Mouse (Mus musculus): Measurements from ENCODE around the gene Antxr2. TPM values are rescaled to one million over a fixed set of nuclear protein-coding genes. Genes with fewer than 3 reads are reported as not detected.

Antxr2 gene
- 10 to 100 TPM; 29.6 to 29.9 TPM for total RNA-seq (2021)
- long read RNA-seq, experiment 1, full-length matches to known transcripts, result 27 of 28 reads
- long read RNA-seq, experiment 1, partial matches to known transcripts, result 0 of 28 reads
- long read RNA-seq, experiment 1, other reads (novel, unspliced or antisense), result 1 of 28 reads
- long read RNA-seq, experiment 2, full-length matches to known transcripts, result 86 of 102 reads
- long read RNA-seq, experiment 2, partial matches to known transcripts, result 3 of 102 reads
- long read RNA-seq, experiment 2, other reads (novel, unspliced or antisense), result 13 of 102 reads

DNA sequence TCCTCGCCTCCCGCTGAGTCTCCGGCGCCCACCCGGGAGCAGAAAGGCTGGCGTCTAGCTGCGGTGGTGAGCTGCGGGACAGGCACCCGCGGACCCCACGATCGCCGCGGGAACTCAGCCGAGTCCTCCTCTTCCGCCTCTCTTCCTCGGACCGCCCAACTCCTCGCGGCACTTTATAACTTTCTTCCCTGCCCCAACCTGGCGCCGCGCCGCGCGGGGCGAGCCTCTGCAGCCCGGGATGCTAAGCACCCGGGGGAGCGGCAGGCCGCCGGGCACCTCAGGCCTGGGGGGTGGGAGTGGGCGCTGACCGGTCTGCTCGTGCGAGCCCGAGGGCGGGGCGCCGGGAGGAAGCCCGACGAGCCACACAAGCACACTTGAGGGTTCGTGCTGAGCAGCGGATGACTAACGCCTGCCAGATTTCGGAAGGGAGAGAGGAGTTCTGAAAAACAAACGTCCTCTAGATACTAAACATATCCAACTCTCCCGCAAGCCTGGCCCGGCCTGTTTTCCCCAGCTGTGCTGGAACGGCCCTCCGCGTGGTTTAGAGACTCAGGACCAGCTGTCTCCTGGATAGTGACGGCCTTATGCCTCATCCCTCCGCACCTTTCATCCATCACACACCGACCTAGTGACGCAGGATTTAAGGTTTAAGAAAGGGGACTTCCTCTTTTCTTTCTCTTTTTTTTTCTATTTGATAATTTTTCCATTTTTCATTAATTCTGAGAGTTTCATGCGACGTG lies at the start of gene Antxr2:
Gene Antxr2 (minus strand): TSS at position 142 of the 740 bp plus-strand sequence.
- peak in 1 of 2 experiments; percentile 29 for DNase-seq (ENCODE audit: low spot score in 2 of 2)

DNA sequence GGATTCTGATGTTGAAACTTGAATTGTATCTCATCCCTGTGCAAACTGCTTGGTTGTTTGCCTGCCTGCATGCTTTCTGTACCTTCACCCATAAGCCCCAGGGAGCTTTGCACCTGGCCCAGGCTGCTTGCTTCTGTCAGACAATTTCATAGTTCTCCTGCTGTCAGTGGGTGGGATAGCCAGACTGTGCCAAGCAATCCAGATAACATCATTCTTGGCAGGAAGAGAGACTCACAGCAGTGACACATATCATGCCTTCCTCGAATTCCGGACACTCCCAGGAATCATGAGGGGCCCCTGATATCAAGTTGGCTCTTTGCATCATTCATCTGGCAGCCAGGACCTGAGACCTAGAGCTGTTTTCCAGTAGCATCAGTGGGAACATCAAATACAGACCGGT lies 45.8 kb upstream of the Antxr2 start:
- no peak for DNase-seq (ENCODE audit: low spot score in 2 of 2)

DNA sequence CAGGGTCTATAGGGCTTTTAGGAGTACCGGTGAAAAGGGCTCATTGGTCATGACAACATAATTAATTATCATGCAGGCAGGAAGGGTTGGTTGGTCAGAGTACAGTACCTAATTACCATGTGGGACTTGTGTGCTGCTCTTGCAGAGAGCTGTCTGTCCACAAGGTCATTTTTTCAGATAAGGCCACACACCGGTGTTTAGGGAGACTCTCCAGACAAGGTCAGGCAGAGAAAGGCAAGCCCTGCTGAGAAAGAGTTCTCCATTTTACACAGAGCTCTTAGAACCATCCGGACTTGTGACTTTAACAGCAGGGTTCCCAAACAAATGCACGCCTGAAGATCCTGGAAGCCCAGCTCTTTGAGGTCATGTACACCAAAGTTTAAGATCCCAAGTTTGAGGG lies 38.3 kb upstream of the Antxr2 start:
- DNase-seq (ENCODE audit: low spot score in 2 of 2), result no peak

DNA sequence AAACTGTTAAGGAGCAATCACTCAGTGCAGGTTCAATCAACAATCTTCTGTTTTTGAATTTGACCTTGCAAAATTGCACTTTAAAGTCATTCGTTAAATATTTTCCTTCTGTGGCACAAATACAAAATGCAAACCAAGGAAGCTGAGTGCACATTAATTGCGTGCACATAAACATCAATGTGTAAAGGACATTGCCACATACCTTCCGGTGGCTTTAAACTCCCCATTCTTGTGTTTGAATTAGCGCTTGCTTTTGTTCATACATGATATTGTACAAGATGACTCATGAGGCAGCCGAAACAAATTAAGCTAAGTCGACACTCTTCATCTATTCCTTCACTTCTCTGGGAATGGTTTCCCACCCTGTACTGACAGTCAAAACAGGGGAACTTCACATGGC lies 24.4 kb upstream of the Antxr2 start:
- DNase-seq (ENCODE audit: low spot score in 2 of 2), result no peak

DNA sequence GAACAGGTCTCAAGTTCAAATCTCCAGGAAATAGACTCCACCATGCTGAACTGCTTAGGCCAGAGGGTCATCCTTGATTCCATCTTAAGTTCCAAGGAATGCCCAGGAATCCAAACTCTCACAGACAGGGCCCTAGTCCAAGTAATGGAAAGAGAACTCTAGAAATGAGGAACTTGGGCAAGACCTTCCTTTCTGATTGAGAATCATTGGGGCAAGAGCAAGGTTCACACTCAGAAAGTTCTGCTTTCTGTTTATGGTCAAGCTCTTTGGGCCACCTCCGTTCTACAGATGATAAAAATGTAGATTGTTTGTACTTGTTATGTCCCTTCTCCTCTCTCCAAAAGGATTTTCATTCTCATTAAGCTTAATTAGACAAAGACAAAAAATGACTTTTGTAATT lies 24.0 kb upstream of the Antxr2 start:
- no peak for DNase-seq (ENCODE audit: low spot score in 2 of 2)

DNA sequence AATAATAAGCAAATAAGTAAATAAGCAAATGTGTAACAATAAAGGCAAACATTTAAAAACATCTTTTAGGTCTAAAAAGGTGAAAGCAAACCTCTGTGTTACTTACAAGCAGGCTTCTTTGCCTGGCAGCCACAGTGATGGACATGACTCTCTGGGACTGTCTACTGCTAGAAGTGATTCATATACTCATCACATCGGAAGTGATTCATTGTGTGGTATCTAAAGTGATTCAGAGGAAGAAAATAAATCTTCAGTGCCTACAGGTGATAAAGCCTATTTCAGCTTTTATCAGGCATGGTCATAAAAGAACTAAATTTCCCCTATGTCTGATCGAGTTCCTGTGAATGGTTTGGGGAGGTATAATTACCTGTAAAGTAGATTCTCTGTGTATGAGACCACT lies 4.1 kb upstream of the Antxr2 start:
- no peak for DNase-seq (ENCODE audit: low spot score in 2 of 2)

DNA sequence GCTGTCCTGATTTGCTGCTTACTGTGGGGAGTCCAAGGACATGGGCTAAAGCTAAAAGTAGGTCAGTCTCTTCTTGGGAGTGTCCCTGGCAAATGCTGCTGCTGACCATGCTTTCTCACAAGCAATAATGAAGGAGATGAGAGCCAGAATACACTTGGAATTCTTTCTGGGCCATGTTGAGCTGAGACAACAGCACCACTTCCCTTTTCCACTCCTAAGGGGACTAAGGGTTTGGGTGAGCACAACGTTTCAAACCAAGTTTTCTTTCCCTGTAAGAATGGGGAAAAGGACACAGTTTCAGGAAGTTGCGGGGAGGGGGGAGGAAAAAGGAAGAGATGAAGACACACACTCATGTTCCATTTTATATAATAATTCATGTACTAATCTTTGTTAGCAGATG lies 3.4 kb upstream of the Antxr2 start:
- DNase-seq (ENCODE audit: low spot score in 2 of 2), result no peak

DNA sequence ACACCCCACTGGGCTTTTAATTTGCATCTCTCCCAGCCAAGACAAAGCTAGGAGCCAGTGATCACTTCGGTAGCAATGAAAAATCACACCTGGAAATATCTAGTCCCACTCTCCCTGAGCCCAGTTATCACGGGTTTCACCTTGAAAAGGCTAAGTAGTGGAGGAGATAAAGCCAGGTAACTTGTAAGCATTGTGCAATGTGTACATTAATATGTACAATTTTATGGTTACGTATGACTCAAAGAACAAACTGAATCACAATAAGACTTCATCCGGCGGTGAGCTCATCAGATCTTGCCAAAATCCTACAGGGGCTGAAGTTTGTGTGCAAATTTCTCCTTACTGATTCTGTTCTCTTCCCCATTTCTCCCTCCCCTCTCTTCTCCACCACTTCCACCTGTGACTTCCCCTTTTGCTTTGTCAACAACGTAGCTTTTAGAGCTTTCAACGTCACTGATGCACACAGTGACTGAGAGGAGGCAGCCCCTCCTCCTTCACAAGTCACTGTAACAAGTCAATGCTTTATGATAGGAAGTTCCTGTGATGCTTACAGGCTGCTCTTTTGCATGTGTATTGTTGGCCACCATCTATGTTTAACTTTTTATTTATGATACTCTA lies 2.1 kb upstream of the Antxr2 start:
- DNase-seq (ENCODE audit: low spot score in 2 of 2), result no peak

DNA sequence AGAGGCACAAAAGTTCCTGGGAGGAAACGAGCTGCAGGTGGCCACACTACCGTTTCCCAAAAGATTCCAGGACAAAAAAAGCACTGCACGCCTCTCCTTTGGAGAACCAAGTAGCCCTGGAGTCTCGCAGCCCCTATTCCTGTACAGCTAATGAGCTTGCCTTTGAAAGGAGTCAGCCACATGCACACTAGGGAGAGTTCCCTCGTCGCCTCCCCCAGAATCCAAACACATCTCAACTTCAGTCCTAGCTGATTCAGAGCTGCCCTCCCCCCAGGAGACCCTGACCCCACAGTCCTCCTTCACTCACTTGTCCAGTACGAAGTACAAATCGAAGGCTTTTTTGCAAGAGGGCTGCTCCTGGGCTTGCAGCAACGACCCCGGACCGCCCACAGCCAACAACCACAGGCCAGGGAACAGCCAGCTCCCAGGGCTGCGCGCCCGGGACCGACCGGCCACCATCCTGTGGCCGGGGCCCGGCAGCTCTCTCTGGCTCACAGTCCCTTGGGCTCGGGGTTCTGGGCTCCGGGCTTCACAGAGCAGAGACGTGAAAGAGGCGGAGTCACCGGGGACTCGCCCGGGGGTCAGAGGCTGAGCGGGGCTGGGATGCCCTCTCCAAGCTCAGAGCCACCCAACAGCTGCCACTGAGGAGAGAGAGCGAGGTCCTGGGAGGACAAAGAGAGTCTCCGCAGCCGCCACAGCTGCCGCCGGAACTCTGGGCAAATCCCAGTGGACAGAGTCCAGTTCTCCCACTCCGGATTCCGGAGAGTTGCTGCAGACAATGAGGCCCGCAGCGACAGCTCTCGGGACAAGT lies 547 bp downstream of the Antxr2 start:
- DNase-seq (ENCODE audit: low spot score in 2 of 2), result peak; percentile 19 to 50

DNA sequence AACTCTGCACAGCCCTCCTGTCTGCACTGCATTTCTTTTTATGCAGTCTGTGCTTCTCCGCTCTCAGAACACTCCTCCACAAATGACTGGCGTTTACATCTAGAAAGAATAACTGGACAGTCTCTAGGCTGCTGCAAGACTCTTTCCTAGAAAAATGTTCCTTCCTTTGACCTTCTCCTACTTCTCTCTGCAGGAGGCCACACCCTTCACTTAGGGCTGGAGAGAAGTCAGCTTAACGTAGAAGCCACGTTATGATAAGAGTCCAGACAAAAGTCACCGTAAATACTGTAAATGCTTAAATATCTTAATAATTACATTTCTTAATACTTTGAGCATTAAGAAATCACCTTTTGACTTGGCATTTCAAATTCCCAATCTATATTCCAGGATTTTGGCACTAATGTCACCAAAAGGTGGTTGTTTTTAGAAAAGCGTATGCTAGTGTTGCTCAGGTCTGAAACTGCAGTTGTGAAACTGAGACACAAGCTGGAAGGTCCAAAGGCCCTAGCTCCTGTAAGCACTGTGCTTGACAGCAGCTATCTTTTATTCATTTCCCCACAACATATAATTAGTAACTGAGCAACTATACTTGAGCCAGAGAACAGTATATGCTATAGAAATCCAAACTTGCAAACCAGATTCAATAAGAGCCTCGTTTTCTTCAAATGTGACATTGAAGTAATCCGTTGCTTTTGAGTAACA lies 3.0 kb downstream of the Antxr2 start:
- DNase-seq (ENCODE audit: low spot score in 2 of 2), result no peak

DNA sequence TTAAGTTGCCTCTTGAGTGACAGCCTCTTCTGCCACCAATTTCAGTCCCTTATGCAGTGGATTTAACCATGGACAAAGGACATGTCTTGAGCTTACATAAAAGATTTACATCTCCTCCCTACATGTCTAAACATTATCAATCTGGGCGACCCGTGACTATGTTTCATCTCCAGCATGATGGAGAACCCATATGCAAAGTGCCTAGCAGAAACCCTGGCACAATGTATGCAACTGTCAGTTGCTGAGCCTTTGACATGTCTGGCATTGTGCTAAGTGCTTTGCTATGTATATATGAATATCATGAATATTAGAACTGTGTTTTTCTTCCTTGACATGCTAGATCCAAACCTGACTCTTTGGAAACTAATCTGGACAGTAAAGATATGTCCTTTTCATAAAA lies 4.9 kb downstream of the Antxr2 start:
- DNase-seq (ENCODE audit: low spot score in 2 of 2), result no peak

DNA sequence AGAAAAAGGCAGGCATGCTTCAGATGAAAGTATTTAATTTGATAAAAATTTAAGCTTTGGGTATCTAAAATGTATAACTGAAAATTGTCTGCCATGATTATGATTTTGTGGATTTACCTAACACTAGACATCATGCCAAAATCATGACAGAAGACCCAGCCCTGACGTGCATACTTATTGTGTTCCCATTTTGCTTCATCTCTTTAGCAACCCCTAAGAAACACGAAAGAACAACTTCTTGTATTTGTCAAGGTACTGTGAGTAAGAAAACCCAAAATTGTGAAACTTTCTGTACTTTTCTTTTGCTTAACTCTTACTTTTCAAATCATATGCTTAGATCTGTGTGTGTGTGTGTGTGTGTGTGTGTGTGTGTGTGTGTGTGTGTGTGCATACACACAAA lies 6.3 kb downstream of the Antxr2 start:
- DNase-seq (ENCODE audit: low spot score in 2 of 2), result no peak

DNA sequence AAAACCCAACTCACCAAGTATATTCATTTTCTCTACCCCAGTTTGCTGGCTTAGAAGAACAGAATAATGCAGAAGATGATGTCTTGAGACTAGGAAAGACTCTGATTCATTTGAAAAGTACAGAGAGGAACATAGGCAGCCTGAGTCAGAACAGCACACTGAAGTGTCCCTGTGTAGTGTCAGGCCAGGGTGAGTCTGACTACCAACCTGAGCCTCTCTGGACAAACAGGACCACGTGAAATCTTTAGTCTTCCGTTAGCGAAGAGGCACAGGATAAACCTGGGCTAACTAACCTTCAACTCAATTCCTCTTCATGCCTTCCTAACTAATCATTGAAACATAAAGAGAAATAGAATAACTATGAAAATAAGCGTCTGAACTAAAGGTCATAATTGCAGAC lies 9.3 kb downstream of the Antxr2 start:
- DNase-seq (ENCODE audit: low spot score in 2 of 2), result no peak

DNA sequence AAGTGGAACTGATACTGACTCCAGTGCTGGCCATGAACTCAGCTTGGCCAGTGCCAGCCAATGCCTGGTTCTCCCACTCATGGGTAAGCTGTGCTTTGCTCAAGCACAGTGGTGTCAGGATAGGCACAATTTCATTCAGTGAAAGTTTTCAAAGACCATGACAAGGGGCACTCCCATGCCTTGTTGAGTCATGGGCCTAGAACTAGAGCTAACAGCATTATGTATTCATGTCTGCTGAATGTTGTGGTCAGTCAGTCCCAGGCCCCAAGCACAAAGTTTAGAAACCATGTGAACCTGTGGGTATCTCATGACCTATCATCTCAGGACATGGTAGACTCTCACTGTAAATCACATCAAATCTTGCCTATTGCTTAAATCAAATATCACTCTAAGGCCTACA lies 10.2 kb downstream of the Antxr2 start:
- no peak for DNase-seq (ENCODE audit: low spot score in 2 of 2)

DNA sequence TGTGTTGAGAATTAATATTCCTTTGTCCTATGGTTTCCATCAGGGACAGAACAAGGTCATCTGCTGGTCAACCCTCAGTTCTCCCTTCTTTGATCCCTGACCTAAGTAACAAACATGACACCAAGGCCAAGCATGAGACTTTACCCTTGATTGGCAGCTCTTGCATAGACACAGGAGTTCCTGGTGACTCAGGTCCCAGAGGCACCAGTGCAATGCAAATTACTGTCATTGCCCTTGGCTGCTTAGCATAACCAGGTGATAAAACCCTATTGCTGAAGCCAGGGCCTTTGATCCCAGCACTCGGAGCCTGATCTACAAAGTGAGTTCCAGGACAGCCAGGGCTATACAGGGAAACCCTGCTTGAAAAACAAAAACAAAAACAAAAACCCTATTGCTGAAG lies 11.4 kb downstream of the Antxr2 start:
- no peak for DNase-seq (ENCODE audit: low spot score in 2 of 2)

DNA sequence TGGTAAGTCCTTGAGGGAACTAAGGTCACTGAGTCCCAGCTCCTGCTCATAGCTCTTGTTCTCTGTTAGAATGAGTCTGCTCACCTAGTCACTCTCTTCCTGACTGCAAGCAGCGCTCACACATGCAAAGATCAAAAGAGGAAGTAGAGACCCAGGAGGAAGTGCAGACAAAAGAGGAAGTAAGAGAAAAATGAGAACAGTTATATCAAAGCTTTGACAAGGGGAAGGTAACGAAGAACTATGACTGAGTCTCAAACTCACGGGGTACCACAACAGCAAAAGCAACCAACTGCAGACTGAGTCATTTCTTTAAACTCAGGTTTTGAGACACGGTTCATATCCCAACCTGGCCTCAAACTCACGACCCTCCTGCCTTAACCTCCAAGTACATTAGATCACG lies 12.7 kb downstream of the Antxr2 start:
- no peak for DNase-seq (ENCODE audit: low spot score in 2 of 2)

DNA sequence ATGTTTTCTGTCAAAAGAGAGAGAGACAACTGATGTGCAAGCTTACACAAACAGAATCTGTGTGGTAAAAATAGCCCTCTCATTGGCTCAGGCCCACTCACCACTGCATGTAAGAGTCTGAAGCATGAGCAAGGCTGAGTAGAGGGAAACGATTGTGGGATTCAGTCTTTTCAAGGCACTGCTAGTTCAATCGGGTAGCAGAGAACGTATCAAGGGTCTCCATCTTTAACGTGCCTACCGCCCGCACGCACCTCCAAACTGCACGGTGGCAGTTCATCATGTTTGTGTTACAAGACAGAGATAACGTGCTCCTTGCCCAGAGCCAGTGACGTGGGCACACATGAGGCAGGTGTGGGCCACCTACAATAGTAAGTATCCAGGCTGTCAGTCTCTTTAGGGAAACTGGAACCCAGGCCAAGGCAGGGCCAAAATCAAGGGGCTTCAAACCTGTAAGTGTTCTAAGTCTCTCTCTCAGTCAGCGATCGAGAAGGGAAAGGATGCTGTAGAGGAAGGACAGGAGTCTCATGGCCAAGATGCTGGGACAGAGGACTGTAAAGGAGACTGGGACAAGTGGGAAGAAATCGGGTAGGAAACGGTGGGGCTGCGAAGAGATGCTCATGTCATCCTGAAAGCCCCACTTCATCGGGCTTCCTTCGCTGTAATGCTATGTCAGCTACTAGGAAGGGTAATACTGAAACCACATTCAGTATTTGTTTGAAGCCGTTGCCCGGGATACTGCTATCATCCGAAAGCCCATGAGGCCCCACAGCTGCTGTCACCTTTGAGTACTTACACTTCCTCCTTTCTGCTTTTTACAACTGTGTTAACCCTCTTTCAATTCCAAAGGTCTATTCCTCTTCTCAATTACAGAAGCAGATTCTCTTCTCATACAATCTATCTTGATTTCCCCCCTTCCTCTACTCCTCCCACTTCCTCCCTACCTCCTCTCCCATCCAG lies 14.3 kb downstream of the Antxr2 start:
- DNase-seq (ENCODE audit: low spot score in 2 of 2), result no peak

DNA sequence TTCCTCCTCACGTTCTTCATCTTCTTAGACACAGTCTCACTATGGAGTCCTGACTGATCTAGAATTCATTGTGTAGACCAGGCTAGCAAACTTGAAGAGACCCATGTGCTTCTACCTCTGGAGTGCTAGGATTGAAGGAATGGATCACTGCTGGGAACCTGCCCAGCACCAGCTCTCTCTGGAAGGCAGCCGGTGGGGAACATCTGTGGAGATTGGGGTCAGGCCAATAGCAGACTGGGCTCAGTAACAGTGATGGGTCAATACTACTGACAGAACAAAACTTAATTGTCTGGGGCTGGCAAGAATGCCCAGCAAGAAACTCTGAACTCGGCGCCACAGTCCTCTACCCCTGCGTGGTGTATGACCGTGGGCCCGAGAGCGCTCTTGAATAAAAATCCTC lies 25.1 kb downstream of the Antxr2 start:
- no peak for DNase-seq (ENCODE audit: low spot score in 2 of 2)

DNA sequence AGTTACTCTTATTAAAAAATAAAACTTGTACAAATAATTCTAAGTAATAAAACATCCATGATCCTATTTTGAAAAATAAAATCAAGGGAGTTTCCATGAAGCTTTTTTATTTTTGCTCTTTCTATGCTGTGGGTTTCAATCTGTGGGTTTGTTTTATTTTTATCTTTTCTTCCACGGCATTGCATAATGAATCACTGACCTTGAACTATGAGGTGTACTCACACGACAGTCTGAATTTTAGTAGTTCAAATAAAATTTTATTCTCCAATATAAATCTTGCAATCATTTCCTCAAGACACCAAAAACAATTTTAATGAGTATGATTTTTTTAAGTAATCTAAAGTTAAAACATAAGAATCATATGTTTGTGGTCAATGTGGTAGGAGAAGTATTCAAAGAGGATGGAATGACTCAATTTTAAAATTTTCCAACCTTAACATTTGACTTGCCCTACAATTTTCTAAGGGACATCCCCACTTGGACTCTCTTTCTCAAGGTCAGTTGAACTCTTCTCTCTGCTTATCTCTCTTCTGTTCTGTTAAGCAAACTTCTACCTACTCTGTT lies 31.5 kb downstream of the Antxr2 start:
- DNase-seq (ENCODE audit: low spot score in 2 of 2), result no peak
